Comparison of ENCODE assay signal across 11 mouse cellular contexts in genomic region chr3:142390288-142390687, GRCm38 (mm10). TPM values are rescaled to one million over a fixed set of nuclear protein-coding genes. Genes with fewer than 3 reads are reported as not detected.
DNase-seq lines count a peak whose midpoint lies in the region; ATAC-seq lines count a peak whose summit lies in the region.
"Had no signal": no experiment of that assay in that cellular context is flagged by ENCODE, and none has a peak within 500 bp of the region (broad histone marks: within the 10 kb centered on the region; RNA-seq: fewer than 3 reads in every experiment).

No protein-coding gene starts in this region.

- no peak overlapping the region for H3K4me3 ChIP-seq in forebrain, embryonic 14.5 days (ENCODE audit: low read depth, low read length)
- H3K4me3 ChIP-seq in forebrain, embryonic 13.5 days = no peak overlapping the region
- no peak overlapping the region for H3K4me3 ChIP-seq in embryonic facial prominence, embryonic 11.5 days (ENCODE audit: low read depth, low read length)
- no peak overlapping the region for H3K4me3 ChIP-seq in heart, embryonic 16.5 days (ENCODE audit: low read length)
- H3K4me3 ChIP-seq: limb, embryonic 15.5 days had no signal

- no peak overlapping the region for H3K9ac ChIP-seq in forebrain, embryonic 14.5 days (ENCODE audit: low read length)
- no peak overlapping the region for H3K9ac ChIP-seq in forebrain, embryonic 13.5 days
- no peak overlapping the region for H3K9ac ChIP-seq in embryonic facial prominence, embryonic 11.5 days (replicated peaks; ENCODE audit: low read length)
- H3K9ac ChIP-seq in heart, embryonic 16.5 days (ENCODE audit: low read length) = no peak overlapping the region; the same call in 1 of the 2 replicates
- H3K9ac ChIP-seq: limb, embryonic 15.5 days had no signal

- no peaks in the 10 kb centered on the region for H3K27me3 ChIP-seq in forebrain, embryonic 14.5 days (replicated peaks; ENCODE audit: control insufficient read depth, insufficient read depth, low read length)
- 0 out of 2 replicates have a peak, but pooled peaks cover 5% of the 10 kb centered on the region for H3K27me3 ChIP-seq in forebrain, embryonic 13.5 days
- no peaks in the 10 kb centered on the region for H3K27me3 ChIP-seq in embryonic facial prominence, embryonic 11.5 days (ENCODE audit: control insufficient read depth, insufficient read depth, low read length)
- no peaks in the 10 kb centered on the region for H3K27me3 ChIP-seq in heart, embryonic 16.5 days (ENCODE audit: control insufficient read depth, insufficient read depth, low read length)

- no peak overlapping the region for H3K27ac ChIP-seq in forebrain, embryonic 14.5 days (ENCODE audit: low read depth, low read length)
- no peak overlapping the region for H3K27ac ChIP-seq in forebrain, embryonic 13.5 days
- H3K27ac ChIP-seq in embryonic facial prominence, embryonic 11.5 days (replicated peaks; ENCODE audit: low read depth, low read length) = no peak overlapping the region
- peak overlapping the region; percentile 83 for H3K27ac ChIP-seq in heart, embryonic 16.5 days (ENCODE audit: low read length)
- H3K27ac ChIP-seq: limb, embryonic 15.5 days had no signal

- H3K4me2 ChIP-seq in forebrain, embryonic 14.5 days (ENCODE audit: low read length) = no peak overlapping the region
- H3K4me2 ChIP-seq in forebrain, embryonic 13.5 days = no peak overlapping the region
- no peak overlapping the region for H3K4me2 ChIP-seq in embryonic facial prominence, embryonic 11.5 days (ENCODE audit: low read depth, low read length)
- H3K4me2 ChIP-seq in heart, embryonic 16.5 days (ENCODE audit: low read depth, low read length) = no peak overlapping the region
- H3K4me2 ChIP-seq: limb, embryonic 15.5 days had no signal

- no peak for ATAC-seq in forebrain, embryonic 14.5 days
- no peak for ATAC-seq in forebrain, embryonic 13.5 days
- ATAC-seq in embryonic facial prominence, embryonic 11.5 days (replicated peaks; ENCODE audit: insufficient number of reproducible peaks, low FRiP score, low TSS enrichment, low read depth) = 0 out of 2 replicates have a peak, but pooled peaks have one; percentile 66
- ATAC-seq in heart, embryonic 16.5 days (replicated peaks; ENCODE audit: extremely low read depth, insufficient read depth, low FRiP score) = peak; percentile 74

- H3K4me1 ChIP-seq in forebrain, embryonic 14.5 days (ENCODE audit: control insufficient read depth, insufficient read depth, low read length) = peaks cover 3% of the 10 kb centered on the region; the same call in 1 of the 2 replicates
- H3K4me1 ChIP-seq in forebrain, embryonic 13.5 days = peaks cover 16% of the 10 kb centered on the region
- no peaks in the 10 kb centered on the region for H3K4me1 ChIP-seq in embryonic facial prominence, embryonic 11.5 days (ENCODE audit: control insufficient read depth, insufficient read depth, low read length)
- peaks cover 17% of the 10 kb centered on the region for H3K4me1 ChIP-seq in heart, embryonic 16.5 days (ENCODE audit: control insufficient read depth, insufficient read depth, low read length)

- H3K36me3 ChIP-seq in forebrain, embryonic 14.5 days (ENCODE audit: control insufficient read depth, insufficient read depth, low read length) = no peaks in the 10 kb centered on the region
- no peaks in the 10 kb centered on the region for H3K36me3 ChIP-seq in forebrain, embryonic 13.5 days (ENCODE audit: poor library complexity, severe bottlenecking)
- H3K36me3 ChIP-seq in embryonic facial prominence, embryonic 11.5 days (replicated peaks; ENCODE audit: control insufficient read depth, insufficient read depth, low read depth, low read length) = no peaks in the 10 kb centered on the region
- H3K36me3 ChIP-seq in heart, embryonic 16.5 days (ENCODE audit: control insufficient read depth, insufficient read depth) = no peaks in the 10 kb centered on the region

- DNase-seq in forebrain, embryonic 14.5 days (ENCODE audit: low spot score) = peak; percentile 28
- DNase-seq in embryonic facial prominence, embryonic 11.5 days (ENCODE audit: low spot score) = no peak
- DNase-seq in kidney, postnatal 10 days = peak; percentile 45
- DNase-seq in frontal cortex, postnatal 10 days (ENCODE audit: low spot score in 2 of 2) = no peak
- no peak for DNase-seq in cerebellum, adult 11 months
- no peak for DNase-seq in neural tube, embryonic 10.5 days (ENCODE audit: extremely low spot score, low spot score)
- DNase-seq: lung, postnatal 36 days; thymus, postnatal 25 days had no signal

- no peaks in the 10 kb centered on the region for H3K9me3 ChIP-seq in forebrain, embryonic 14.5 days (replicated peaks; ENCODE audit: control insufficient read depth, low read length)
- H3K9me3 ChIP-seq in forebrain, embryonic 13.5 days (replicated peaks) = no peaks in the 10 kb centered on the region
- no peaks in the 10 kb centered on the region for H3K9me3 ChIP-seq in embryonic facial prominence, embryonic 11.5 days (replicated peaks; ENCODE audit: control insufficient read depth, low read length)
- H3K9me3 ChIP-seq in heart, embryonic 16.5 days (replicated peaks; ENCODE audit: control insufficient read depth, low read length) = no peaks in the 10 kb centered on the region
- H3K9me3 ChIP-seq: limb, embryonic 15.5 days had no signal

- 7% methylated on average over 2 of the region's 2 CpGs for WGBS in forebrain, embryonic 14.5 days
- WGBS in forebrain, embryonic 13.5 days = 6% methylated on average over 2 of the region's 2 CpGs
- 57% methylated on average over 2 of the region's 2 CpGs for WGBS in embryonic facial prominence, embryonic 11.5 days
- 40% methylated on average over 2 of the region's 2 CpGs for WGBS in heart, embryonic 16.5 days

RNA-seq across cellular contexts. Expression of gene Pdlim5, which starts 5.2 kb away (rescaled TPM):
- polyA plus RNA-seq in forebrain, embryonic 14.5 days (2014; fragmentation: Nextera tagmentation; extraction: Ambion mirVana) = 13.3 and 14.3 TPM in 2 replicates
- polyA plus RNA-seq in forebrain, embryonic 13.5 days (2015; fragmentation: Nextera tagmentation; extraction: Ambion mirVana) = 8.7 and 10.7 TPM in 2 replicates
- 19.6 TPM in 2 replicates for polyA plus RNA-seq in embryonic facial prominence, embryonic 11.5 days (2014; fragmentation: Nextera tagmentation; extraction: Ambion mirVana)
- 235 and 246 TPM in 2 replicates for polyA plus RNA-seq in heart, embryonic 16.5 days (2015; fragmentation: Nextera tagmentation; extraction: Ambion mirVana)

Comparison
In these comparisons a context has a peak if more than half of its experiments do, and no peak if none do; other contexts are left out.
1. ATAC-seq: peak in embryonic facial prominence, embryonic 11.5 days (single experiment) and heart, embryonic 16.5 days (single experiment); none in forebrain, embryonic 14.5 days (single experiment) and forebrain, embryonic 13.5 days (single experiment).
2. DNase-seq: peak in forebrain, embryonic 14.5 days (single experiment) and kidney, postnatal 10 days (single experiment); none in embryonic facial prominence, embryonic 11.5 days (single experiment), frontal cortex, postnatal 10 days (0 of 2), cerebellum, adult 11 months (single experiment) and neural tube, embryonic 10.5 days (single experiment).
3. RNA of gene Pdlim5, which starts 5.2 kb away (polyA plus RNA-seq): 235 to 246 TPM in heart, embryonic 16.5 days; 19.6 TPM in embryonic facial prominence, embryonic 11.5 days, 13.3 to 14.3 TPM in forebrain, embryonic 14.5 days and 8.7 to 10.7 TPM in forebrain, embryonic 13.5 days; every median in the first group is over 10 times any median in the second.